Mouse (Mus musculus) MN1 (cell line): Measurements from ENCODE around the gene Slc35e4.

Source experiments
- DNase-seq: peaks from one replicate; pipeline ENCODE4 v3.0.0-alpha.2; 2016; ENCODE audit warnings: low spot score

Gene Slc35e4

DNA sequence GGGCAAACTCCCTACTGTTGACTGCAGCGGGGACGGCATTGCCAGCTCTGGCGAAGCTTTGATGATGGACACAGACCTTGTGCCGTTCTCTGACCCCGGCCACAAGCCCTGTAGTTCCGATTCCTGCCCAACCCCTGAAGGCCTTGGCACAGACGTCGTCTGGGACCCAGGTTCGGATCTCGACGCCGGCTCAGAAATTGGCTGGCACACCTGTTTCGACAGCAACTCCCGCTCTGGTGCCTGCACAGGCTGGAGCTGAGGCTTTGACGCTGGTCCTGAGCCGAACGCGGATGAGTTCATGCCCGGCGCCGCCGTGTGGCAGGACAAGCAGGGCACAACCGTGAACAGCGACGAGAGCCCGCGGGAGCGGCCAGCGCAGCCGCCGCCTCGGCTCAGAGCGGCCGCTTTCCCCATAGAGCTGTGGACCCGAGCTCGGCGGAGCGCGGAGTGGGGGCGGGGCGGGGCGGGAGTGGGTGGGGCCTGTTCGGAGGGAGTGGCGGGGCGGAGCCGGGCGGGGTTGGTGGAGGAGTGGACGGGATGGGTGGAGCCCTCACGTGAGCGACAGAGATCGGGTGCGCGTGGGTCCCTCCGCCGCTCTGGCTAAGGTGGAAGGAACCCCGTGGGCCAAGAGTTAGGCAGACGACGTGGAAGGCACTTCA, 50.9 kb downstream of the Slc35e4 start, which contains the start of gene Osbp2:
Gene Osbp2, minus strand, starts transcription at position 450 of the 659 bp plus-strand sequence.
- no peak for DNase-seq

DNA sequence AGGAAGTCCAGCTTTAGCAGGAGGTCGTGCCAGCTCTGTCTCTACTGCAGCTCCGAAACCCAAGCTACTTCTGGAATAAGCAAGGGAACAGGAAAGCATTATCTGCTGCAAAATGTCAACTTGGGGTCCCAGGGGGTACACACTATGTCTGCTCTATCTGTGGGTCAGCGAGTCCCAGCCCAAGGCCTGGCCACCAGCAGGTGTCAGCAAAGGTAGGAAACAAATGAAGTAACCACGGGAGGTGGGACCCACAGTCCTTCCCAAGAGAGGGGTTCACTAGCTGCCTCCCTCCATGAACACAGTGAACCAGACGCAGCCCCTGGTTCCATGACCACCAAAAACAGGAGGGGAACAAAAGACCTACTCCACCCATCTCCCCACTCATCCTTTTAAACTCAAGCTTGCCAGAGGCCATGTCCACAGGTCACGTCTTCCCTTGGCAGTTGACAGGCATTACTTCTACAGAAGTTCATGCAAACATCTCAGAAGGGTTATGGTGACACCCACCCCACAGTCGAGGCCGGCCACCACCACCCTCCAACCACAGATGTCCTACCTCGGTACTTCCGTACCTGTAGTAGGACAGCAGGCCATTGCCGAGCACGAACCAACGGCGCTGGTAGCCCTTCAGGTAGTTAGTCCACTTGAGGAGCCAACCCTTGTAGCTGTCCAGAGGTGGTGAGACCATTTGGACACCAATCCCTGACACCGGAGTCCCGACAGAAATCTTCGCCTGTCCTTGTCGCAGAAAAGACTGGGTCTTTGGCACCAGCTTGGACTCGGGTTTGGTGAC, 51.6 kb downstream of the Slc35e4 start:
- no peak for DNase-seq

- no peak for DNase-seq
Measured at GRCm38 (mm10) chr11:3860361-3860760, 54.1 kb downstream of the Slc35e4 start.

DNA sequence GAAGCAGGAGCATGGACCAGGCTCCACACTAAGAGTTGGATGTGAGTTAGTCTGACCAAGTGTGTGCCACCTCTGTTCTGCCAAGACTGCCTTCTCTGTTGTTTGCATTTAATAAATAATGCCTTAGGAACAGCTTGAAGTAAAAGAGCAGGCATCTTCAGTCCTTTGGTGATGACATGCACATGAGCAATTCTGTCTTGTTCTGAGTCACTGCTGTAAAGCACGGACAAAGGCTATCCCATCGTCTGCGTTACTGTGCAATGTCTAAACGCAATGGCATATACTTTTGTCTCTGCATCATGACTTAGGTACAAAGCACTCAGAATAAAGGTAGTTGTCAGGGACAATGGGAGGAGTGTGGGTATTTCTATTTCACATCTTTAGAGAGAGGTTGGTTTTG, 54.7 kb downstream of the Slc35e4 start:
- no peak for DNase-seq

DNA sequence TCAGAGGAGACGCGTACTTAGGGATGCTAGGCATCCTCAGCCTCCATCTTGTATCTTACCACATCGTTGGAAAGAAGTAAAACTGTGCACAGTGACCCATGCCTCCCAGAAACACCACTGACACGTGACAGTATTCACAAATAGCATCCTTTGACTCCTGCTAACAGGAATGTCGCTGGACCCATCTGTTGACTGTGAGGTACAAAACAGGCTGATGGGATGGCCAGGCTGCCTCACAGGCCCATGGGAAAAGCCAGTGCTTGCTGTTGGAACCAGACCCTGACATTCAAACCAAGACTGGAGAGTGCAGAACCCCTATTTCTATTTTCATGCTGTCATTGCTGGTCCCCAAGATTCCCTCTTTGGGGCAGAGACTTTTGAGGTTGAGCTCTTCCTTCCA, 56.6 kb downstream of the Slc35e4 start:
- no peak for DNase-seq
